Mouse (Mus musculus) bone marrow macrophage, adult 2 months (primary cell): ENCODE measurements around the gene Dcaf11.

Experiments used
- CTCF ChIP-seq: IDR thresholded peaks from 2 replicates; pipeline ENCODE4 v1.5.1; 2012; ENCODE audit warnings: low read depth, mild to moderate bottlenecking, low read length, moderate library complexity
- POLR2A ChIP-seq: IDR thresholded peaks from 2 replicates; pipeline ENCODE4 v1.6.1; 2012; ENCODE audit warnings: mild to moderate bottlenecking, low read depth, low read length, borderline replicate concordance

DNA sequence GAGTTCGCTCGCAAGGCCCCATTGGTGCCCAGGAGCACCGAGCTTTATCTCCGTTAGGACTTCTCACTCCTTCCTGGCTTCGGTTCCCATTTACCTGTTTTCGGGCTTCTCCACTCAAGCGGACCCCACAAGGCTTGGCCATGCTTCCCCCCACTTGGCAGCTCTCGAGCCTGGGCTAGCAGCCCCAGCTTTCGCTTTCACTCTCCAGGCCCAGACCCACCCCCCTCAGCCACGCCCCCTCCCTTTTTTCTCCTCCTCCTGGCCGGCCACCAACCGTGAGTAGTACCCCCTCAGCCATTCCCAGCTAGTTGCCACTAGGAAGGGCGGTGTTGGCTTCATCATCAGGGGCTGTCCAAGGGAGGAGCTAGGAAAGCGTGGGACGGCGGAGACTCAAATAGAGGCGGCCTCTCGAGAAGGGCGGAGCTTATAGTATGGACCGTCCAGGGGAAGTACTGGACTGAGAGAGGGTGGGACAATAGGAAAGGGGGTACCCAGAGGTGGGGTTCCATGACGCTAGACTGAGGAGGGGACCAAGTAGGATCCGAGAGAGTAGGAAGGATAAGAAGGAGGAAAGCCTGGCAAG lies 31.0 kb downstream of the Dcaf11 start, which contains the start of gene Psme2:
- TF ChIP-seq CTCF, result no peak
- TF ChIP-seq POLR2A, result no peak
